Mouse (Mus musculus): ENCODE data around the gene Gm28308.

The Gm28308 gene

GRCm38 (mm10) chr6:52173648-52174047, 39.5 kb downstream of the Gm28308 start:
- in situ Hi-C loops (cut with MboI, MseI), result no loop called here

- in situ Hi-C loops (cut with MboI, MseI), result no loop called here
Measured at GRCm38 (mm10) chr6:52172501-52172900, 40.6 kb downstream of the Gm28308 start.

DNA sequence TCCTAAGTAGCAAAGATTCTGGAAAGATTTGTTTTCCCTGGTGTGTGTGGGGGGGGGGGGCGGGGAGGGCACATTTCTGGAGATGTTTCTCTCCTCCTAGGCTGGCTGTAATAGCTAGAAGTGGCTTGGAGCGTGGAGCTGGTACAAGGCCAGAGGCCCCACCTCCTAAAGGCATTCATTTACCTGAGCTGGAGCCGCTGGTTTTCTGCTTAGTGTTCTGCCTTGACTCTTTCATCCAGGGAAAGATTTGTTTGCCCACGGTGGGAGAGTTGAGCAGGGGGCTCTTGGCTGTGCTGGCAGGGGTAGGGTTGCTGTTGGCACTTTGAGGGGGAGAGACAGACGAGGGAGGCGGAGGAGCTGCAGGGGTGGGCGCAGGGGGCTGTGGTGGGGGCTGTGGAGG, 41.2 kb downstream of the Gm28308 start:
- in situ Hi-C loops (cut with MboI, MseI), result no loop called here

DNA sequence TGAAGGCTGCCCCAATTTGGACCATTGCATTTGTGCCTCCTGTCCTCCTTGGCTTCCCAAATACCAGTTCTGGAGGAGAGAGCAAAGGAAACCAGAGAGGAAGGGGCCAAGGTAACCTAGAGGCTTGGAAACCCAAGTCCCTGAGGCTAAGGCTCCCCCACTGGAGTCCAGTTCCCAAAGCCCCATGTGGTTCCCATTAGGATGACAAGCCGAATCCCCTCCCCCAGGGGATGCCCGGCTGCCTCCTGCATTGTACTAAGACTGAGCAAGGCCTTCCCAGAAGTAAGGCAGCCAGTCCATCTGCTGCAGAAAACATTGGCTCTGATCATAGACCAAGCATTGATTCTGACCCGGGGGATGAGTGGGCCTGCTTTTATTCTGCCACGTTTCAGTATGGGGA, 41.8 kb downstream of the Gm28308 start:
- in situ Hi-C loops (cut with MboI, MseI), result no loop called here

GRCm38 (mm10) chr6:52170898-52171223, 42.3 kb downstream of the Gm28308 start:
- in situ Hi-C loops (cut with MboI, MseI), result no loop called here

DNA sequence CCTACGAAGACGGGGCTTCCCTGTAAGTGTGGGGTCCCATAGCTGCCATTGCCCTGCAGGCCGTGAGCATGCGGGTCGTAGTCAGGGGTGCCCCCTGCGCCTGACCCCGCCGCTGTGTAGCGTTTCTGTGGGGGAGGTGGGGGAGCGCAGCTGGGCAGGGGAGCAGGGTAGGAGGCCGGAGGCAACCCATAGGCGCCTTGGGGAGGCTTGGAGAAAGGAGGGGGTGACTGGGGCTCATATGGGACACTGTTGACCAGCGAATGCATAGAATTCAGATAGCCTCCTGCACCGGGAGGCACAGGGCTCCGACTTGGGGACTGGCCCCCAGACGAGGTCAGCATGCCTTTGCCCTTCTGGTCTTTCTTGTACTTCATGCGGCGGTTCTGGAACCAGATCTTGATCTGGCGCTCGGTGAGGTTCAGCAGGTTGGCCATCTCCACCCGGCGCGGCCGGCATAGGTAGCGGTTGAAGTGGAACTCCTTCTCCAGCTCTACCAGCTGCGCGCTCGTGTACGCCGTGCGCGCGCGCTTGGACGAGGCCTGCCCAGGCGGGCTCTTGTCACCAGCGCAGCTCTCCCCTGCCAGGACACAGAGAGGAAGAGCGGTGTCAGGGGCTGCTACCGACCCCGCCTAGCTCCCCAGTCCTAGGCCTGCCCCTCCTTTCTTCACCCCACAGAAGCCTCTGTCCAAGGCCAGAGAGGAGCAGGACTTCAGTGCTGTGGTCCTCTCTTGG, 42.8 kb downstream of the Gm28308 start:
- in situ Hi-C loops (cut with MboI, MseI), result no loop called here

DNA sequence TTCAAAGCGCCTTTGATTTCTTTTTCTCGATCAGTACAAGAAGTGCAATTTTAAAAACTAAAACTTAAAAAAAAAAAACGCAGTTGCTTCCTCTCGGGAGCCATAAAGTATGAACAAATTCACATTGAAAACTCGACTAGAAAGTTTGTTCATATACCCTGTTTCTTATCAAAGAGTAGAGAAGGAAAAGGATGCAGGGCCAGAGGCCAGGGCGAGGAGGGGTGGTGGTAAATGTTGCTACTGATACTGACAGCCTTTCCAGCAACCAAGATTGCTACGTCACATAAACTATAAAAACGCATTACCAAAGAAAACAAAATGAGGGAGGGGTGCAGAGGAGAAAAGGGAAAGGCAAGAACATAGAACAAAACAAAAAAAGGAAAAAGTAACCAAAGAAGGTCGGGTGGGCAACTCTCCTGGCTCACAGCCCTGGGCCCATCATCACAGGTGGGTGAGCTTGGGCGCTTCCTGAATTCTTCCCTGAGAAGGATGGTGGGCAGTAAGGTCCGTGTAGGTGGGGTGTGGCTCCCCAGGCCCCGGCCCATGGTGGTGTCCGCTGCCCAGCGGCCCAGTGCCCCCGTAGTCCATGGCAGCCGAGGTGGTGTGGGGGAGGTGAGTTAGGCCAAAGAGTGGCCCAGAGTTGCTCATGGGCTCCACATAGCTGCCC, 43.5 kb downstream of the Gm28308 start:
- in situ Hi-C loops (cut with MboI, MseI), result no loop called here

DNA sequence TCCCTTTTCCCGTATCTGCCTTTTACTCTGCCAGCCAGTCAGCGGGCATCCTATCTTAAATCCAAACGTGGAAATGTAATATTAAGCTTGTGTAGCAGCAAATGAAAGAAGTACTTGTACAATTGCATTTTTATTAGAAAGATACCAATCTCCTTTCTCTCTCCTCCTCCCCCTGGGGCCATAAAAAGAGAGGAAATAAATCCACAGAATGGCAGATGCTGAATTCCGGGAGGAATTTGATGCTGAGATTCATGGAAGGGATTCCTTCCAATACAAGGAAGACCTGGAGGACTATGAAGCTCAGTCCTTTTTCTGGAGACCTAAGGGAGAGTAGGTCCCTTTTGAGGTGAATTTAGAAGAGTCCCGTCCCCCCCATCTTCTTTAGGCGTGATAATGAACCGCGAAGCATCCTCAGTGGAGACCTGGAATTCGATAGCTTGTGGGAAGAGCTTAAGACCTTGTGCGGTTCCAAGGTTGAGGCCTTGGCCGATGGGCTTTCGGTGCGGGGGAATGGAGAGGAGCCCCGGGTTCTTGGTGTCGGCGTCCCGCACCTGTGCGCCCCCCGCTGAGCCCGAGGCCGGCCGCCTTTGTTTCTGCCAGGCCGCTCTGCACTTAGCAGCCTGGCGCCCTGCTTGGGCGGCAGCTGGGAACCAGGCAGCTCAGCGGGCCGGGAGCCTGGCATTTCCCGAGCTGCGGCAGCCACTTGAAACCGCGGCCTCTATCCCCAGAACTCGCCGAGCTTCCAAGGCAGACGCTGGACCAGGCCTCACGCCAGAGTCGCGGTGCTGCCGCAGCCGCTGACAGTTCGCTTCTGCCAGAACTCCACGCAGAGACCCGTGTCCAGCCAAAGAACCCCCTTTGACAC, 44.7 kb downstream of the Gm28308 start:
- in situ Hi-C loops (cut with MboI, MseI), result no loop called here

GRCm38 (mm10) chr6:52167736-52168161, 45.4 kb downstream of the Gm28308 start:
- in situ Hi-C loops (cut with MboI, MseI), result no loop called here

DNA sequence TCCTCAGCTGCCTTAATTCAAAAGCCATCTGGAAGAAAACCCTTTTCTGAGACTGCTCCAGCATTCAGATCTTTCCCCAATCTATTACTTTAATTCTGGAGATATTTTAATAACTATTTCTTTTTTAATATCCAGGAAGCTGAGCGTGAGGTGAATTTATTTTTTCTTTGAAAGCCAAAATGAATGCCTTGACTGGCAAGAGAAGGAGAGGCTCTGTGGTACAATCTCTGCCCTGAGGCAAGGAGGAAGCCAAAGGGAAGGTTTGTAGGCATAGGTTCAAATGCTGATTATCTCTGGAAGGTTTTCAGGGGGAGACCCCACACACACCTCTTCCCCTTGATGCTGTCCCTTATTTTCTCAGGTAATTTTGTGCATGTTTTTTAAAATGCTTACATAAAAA, 46.0 kb downstream of the Gm28308 start:
- in situ Hi-C loops (cut with MboI, MseI), result no loop called here

DNA sequence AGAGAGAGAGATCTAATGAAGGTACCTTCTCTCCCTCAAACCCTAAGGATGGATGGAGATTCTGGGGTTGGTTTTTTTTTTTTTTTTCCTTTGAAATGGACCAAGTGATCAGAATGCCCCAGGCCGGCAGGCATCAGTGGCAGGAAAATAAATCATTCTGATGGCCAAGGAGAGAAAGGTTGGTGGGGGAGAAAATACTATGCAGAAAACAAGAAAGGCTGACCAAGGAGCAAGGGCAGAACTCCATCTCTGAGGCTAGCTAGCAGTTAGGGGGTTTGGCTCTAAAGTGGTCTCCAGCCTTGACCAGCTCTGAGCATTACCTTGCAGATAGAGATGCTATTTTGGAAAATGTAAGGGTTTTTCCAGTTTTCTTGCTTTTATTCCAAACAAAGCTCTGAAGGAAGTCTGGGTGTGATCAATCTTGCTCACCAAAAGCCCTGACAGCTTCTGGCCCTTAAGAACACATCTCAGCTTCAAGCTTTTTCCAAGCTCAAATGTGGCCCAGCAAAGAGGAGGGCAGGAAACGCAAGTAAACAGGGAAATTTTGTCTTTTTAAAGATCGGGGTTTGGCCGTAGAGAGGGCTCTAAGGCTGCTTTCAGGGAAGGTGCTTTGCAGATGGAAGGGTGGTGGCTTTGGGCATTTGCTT, 46.6 kb downstream of the Gm28308 start:
- in situ Hi-C loops (cut with MboI, MseI), result no loop called here

- in situ Hi-C loops (cut with MboI, MseI), result no loop called here
Measured at GRCm38 (mm10) chr6:52165441-52166370, 47.4 kb downstream of the Gm28308 start.

DNA sequence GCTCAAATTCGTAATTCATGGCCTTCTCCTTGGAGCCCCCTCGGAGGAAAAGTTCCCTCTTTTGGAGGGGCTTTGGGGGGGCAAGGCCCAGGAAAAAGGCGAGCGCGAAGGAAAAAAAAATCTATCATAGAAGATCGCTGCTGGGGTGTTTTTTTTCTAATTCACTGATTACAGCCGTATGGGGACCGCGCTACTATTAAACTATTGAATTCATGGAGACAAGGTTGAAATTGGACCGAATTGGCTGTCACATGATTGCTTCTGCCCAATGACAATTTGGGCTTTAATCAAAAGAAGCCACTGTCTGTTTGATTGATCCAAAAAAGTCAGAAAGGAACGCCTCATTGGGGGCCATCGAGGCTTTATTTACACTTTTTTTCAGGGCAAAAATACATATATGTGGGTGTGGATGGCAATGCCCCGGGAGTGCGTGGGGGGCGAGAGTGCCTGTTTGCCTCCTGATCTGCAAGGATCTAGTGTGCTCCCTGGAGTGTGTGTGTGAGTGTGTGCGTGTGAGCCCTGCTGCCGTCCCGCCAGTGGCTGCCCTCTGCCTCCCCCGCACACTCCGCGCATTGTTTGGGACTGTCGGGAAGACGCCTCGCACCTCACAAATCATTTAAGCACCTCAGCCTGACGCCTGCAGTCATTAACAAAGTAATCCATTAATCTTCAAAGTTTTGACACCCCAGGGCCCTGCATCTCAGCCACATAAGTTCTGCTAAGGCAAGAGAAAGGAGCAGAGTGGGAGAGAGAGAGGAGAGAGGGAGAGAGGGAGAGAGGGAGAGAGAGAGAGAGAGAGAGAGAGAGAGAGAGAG, 48.3 kb downstream of the Gm28308 start, which contains the start of gene Hoxa2:
Gene Hoxa2 (minus strand): TSS at position 206 of the 815 bp plus-strand sequence.
- in situ Hi-C loops (cut with MboI, MseI), result no loop called here

DNA sequence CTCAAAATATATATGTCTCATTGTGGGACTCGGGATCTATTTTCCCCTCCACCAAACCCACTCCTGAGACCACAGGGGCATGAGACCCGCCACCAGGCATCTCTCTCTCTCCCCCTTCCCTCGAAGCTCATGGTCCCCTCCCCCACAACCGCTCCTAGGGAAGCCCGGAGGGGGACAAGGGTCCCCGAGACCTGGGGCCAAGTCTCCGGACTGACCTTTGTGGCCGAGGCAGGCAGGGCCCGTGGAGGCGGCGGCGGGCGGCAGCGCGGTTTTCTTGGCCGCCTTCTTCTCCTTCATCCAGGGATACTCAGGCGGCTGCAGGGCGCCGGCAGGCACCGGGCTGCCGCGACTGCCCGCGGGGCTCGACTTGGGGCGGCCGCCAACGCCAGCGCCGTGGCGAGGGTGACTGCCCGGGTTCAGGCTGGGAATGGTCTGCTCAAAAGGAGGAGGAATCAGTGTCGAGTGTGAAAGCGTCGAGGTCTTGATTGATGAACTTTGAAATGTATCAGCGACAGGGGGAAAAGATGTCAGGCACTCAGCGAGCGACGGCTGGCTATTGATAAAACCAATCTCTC, 49.0 kb downstream of the Gm28308 start:
- in situ Hi-C loops (cut with MboI, MseI), result no loop called here

DNA sequence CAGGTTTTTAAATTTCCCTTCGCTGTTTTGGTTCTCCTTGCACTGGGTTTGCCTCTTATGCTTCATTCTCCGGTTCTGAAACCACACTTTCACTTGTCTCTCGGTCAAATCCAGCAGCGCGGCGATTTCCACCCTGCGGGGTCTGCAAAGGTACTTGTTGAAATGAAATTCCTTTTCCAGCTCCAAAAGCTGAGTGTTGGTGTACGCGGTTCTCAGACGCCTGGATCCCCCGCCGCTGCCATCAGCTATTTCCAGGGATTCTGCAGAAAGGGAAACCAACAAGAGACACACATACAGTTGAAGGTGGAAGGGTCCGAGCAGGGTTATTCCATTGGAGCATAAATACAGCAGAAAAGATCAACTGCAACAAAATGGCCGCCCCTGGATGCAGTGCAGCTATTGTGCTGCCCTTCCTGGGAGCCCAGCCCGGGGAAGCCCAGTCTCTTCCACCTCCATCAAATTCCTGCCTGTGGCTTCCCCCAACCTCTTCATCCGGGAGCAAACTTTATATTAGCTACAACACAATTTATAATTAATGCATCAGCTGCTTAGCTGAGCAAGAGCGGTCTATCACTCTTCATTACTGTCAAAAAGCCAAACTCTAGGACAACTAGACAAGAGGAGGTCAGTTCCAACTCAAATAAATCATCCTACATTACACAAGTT, 49.6 kb downstream of the Gm28308 start:
- in situ Hi-C loops (cut with MboI, MseI), result no loop called here

- in situ Hi-C loops (cut with MboI, MseI), result no loop called here
Measured at GRCm38 (mm10) chr6:52162611-52163365, 50.4 kb downstream of the Gm28308 start.

DNA sequence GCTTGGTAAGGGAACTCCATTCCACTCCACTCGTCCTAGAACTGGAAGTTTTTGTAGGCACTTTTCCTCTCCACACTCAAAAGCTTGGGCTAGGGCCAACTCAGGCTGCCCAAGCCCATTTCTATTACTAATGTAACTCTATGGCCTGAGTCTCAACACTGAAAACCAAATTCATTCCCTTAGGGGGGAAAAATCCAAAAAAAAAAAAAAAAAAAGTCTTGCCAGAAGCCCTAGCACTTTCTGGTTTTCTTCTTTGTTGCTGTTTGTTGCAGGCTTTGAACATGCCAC, 51.1 kb downstream of the Gm28308 start:
- in situ Hi-C loops (cut with MboI, MseI), result no loop called here

DNA sequence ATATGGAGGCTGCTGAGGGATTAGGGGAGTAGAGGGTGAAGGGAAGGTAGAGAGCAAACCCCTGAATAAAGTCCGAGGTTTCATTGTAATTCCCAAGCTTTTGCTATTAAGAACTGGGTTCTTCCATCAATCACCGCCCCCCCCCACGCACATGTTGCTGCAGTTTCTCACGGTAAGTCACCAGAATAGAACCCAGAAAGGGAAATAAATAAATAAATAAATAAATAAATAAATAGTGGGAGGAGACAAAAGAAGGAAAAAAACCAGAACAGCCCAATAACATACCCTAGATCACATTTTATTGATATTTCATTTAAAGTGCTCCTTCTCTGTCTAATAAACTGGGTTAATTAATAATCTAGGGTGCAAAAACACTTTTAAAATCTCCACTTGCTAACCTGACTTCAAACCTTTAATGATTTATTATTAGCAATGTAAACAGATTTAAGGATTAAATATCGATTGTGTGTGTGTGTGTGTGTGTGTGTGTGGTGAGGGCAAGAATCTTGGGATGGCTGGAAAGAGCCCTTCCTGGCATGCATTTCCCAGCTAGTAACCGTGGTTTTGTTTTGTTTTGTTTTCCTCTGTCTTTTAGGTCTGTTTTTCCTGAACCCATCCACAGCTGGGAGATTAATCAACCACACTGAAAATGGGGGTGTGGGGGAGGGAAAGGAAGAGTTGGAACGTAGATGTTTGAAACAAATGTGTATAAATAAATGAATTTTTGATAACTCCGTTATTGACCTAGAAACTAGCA, 51.6 kb downstream of the Gm28308 start:
- in situ Hi-C loops (cut with MboI, MseI), result no loop called here
